Mouse (Mus musculus) layer of hippocampus, adult 9-10 months (tissue): ENCODE measurements at regions not wholly inside any gene's neighbourhood (a gene's known extent, or its start where the extent isn't known, plus 50 kb on each side); places are given as distances from the start of the nearest gene placed in this dataset.

Experiments used
- DNase-seq: peaks from one replicate; pipeline ENCODE4 v3.0.0; 2022; ENCODE audit warnings: low spot score

GRCm38 (mm10) chr4:78494117-78494516, 282.4 kb upstream of the Ptprd start:
- no peak for DNase-seq

GRCm38 (mm10) chr4:78466591-78466990, 254.8 kb upstream of the Ptprd start:
- DNase-seq = no peak

- DNase-seq = no peak
These were observed 244.5 kb upstream of the Ptprd start for GRCm38 (mm10) chr4:78456284-78456683.

GRCm38 (mm10) chr4:78417153-78417552, 205.4 kb upstream of the Ptprd start:
- no peak for DNase-seq

GRCm38 (mm10) chr4:78389406-78389805, 177.6 kb upstream of the Ptprd start:
- DNase-seq = peak; percentile 16

- DNase-seq = no peak
These were observed 143.4 kb upstream of the Ptprd start for GRCm38 (mm10) chr4:78355162-78355561.

GRCm38 (mm10) chr4:78335777-78336176, 124.0 kb upstream of the Ptprd start:
- DNase-seq = no peak

GRCm38 (mm10) chr4:78288506-78288905, 76.7 kb upstream of the Ptprd start:
- DNase-seq = no peak
